Mouse (Mus musculus) forebrain, embryonic 12.5 days (tissue): ENCODE measurements around the gene Gm21977. TPM values are rescaled to one million over a fixed set of nuclear protein-coding genes. Genes with fewer than 3 reads are reported as not detected.
"Not testable (repeated sequence)": the region's sequence is repeated elsewhere in the genome, so short reads cannot be mapped to it uniquely, and the experiment has no call there.

Experiments
- ATAC-seq: fragments of 200-750 bp; cut with Nextera tagmentation; 2 replicates; pipeline ENCODE4 v1.8.0; 2017; ENCODE audit warnings: moderate TSS enrichment; ENCODE audit not compliant: low FRiP score
- H3K27ac ChIP-seq: fragments of 300-500 bp; sonication (generic); 2 replicates; pipeline ENCODE4 v1.5.1; 2016; ENCODE audit warnings: mild to moderate bottlenecking
- H3K27me3 ChIP-seq: fragments of 300-500 bp; sonication (generic); 2 replicates; pipeline ENCODE4 v1.6.1; 2016; ENCODE audit warnings: mild to moderate bottlenecking
- H3K36me3 ChIP-seq: fragments of 300-500 bp; sonication (generic); replicated peaks from 2 replicates; pipeline ENCODE4 v1.6.1; 2016; ENCODE audit warnings: mild to moderate bottlenecking
- H3K4me1 ChIP-seq: fragments of 300-500 bp; sonication (generic); 2 replicates; pipeline ENCODE4 v1.6.1; 2016
- H3K4me2 ChIP-seq: fragments of 300-500 bp; sonication (generic); 2 replicates; pipeline ENCODE4 v1.6.1; 2016; ENCODE audit warnings: mild to moderate bottlenecking, moderate library complexity
- H3K4me3 ChIP-seq: fragments of 300-500 bp; sonication (generic); replicated peaks from 2 replicates; pipeline ENCODE4 v1.5.1; 2016; ENCODE audit warnings: mild to moderate bottlenecking
- H3K9ac ChIP-seq: fragments of 300-500 bp; sonication (generic); 2 replicates; pipeline ENCODE4 v1.6.1; 2016; ENCODE audit warnings: mild to moderate bottlenecking
- H3K9me3 ChIP-seq: fragments of 300-500 bp; sonication (generic); 2 replicates; pipeline ENCODE4 v1.6.1; 2016
- WGBS: fragments of 180-500 bp; shearing (Covaris S2); methylation state at CpG from one replicate; pipeline ENCODE4 v1.1.7; 2016; 5-methylcytosine and 5-hydroxymethylcytosine counted together
- polyA plus RNA-seq: library from polyadenylated mRNA; unstranded; fragments of >200 nt; fragmentation: Nextera tagmentation; extraction: Ambion mirVana; gene quantifications from 2 replicates; pipeline ENCODE4 v1.2.1, GENCODE M21; 2016

Gene Gm21977
- not detected in 2 replicates for polyA plus RNA-seq

GRCm38 (mm10) chr14:42853377-42853776 lies at the start of gene Gm21977:
Gene Gm21977, minus strand, starts transcription at chr14:42853477.
- not testable (repeated sequence) for H3K27me3 ChIP-seq, H3K36me3 ChIP-seq, H3K4me1 ChIP-seq, ATAC-seq, H3K4me3 ChIP-seq, H3K4me2 ChIP-seq, H3K9ac ChIP-seq, H3K27ac ChIP-seq, H3K9me3 ChIP-seq
- no CpG with 5 or more reads among the region's 3 CpGs for whole genome bisulfite sequencing

Other genes with a start within 250 kb of the Gm21977 start
- gene Gm3633, start 211.6 kb downstream of the Gm21977 start, polyA plus RNA-seq, result not detected in 2 replicates
- gene Gm10378, start 197.5 kb downstream of the Gm21977 start, polyA plus RNA-seq, result not detected in 2 replicates
- not detected in 2 replicates for gene Gm3015, start 84.7 kb downstream of the Gm21977 start, polyA plus RNA-seq
- not detected in 2 replicates for gene Gm10377, start 55.5 kb downstream of the Gm21977 start, polyA plus RNA-seq
- not detected in 2 replicates for gene Gm8082, start 140.1 kb upstream of the Gm21977 start, polyA plus RNA-seq
- gene Gm10376, start 162.2 kb upstream of the Gm21977 start, polyA plus RNA-seq, result not detected in 2 replicates
- not detected in 2 replicates for gene Gm8094, start 223.2 kb upstream of the Gm21977 start, polyA plus RNA-seq
- not detected in 2 replicates for gene Gm8104, start 247.1 kb upstream of the Gm21977 start, polyA plus RNA-seq